Mouse (Mus musculus): Measurements from ENCODE around the gene Relb.

- TF ChIP-seq CTCF (IDR thresholded peaks at IDR 0.05; ENCODE audit: insufficient read depth, low read length) = no peak
- peak; percentile 82 for TF ChIP-seq POLR2A (IDR thresholded peaks at IDR 0.05; ENCODE audit: borderline replicate concordance, extremely low read depth, low read depth, low read length)
Observed at GRCm38 (mm10) chr7:19572926-19573775, 56.1 kb downstream of the Relb start.
